Mouse (Mus musculus) brain, embryonic 14.5 days (tissue): Measurements from ENCODE around the gene Slc39a13.

Source experiments
- CTCF ChIP-seq: fragments of 200-500 bp; IDR thresholded peaks from 2 replicates; pipeline ENCODE4 v1.5.1; 2012; ENCODE audit warnings: inconsistent platforms, mild to moderate bottlenecking, moderate library complexity, borderline replicate concordance; ENCODE audit not compliant: insufficient read depth, insufficient read length; ENCODE audit errors: extremely low read depth
- POLR2A ChIP-seq: fragments of 200-500 bp; IDR thresholded peaks from 2 replicates; pipeline ENCODE4 v1.6.1; 2012; ENCODE audit warnings: mild to moderate bottlenecking, inconsistent platforms, borderline replicate concordance; ENCODE audit not compliant: poor library complexity, insufficient read depth, insufficient read length, severe bottlenecking; ENCODE audit errors: extremely low read depth

DNA sequence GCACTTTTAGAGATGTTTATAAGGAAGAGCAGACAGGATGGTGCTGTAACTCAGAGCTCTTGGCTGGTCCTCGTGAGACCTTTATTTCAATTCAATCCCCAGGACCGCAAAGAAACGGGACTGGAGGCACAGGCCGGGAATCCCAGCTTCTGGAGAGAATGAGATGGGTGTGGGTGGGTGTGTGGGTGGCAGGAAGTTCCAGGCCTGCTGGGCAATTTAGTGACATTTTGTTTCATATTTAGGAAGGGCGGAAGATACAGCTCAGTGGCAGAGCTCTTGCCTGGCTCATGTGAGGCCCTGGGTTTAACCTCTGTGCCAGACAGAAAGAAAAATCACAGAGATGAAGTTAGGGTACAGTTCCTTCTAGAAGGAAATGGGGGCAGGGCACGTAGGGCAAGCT, 20.0 kb upstream of the Slc39a13 start:
- TF ChIP-seq CTCF (no peak), POLR2A (no peak)
